Mouse (Mus musculus) kidney, postnatal 25 days (tissue): ENCODE measurements around the gene Spats1.
"Not testable (repeated sequence)": the region's sequence is repeated elsewhere in the genome, so short reads cannot be mapped to it uniquely, and the experiment has no call there.

Experiments
- DNase-seq, 2 experiments: peaks; one replicate each; pipeline ENCODE4 v3.0.0; 2021; ENCODE audit warnings: mixed read lengths in 2 of 2

Spats1 gene

DNA sequence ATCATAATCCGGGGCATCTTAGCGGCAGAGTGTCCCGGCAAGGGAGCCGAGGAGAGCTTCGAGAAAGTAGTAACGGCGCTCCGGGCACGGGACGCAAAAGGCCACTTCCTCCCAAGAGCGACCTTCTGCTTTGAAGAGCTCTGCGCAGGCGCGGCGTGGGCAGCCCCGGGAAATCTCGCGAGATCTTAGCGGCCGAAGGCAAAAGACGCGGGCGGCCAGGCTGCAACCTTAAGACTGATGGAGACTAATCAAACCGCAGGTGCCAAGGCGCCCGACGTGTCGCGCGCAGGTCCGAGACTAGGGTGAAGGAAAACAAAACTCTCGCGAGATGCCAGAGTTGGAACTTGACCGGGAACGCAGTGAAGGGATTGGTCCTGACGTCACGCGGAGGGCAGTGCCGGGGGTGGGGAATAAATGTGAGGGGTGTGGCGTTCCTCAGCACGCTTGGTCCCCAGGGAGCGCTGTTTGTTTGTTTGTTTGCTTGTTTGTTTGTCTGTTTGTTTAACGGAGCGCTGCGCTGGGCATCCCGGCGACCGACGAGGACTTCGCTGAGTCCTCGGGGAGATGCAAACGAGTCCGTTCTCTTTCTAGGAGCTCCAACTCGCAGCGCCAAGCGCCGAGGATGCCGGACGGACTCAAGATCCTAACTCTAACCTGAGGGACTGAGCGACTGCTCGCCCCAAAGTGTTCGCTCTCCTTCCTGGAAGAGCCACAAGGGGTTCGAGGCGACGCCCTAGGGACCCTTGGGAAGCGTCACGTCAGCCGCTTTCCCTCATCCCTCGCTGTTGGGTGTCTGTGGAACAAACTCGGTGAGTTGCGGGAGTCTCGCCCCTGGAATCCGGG lies 41.6 kb downstream of the Spats1 start, which contains the start of gene Cdc5l:
TSS of gene Cdc5l (minus strand) at position 319 of the 843 bp plus-strand sequence.
- DNase-seq: peak; percentile 98 to 99

DNA sequence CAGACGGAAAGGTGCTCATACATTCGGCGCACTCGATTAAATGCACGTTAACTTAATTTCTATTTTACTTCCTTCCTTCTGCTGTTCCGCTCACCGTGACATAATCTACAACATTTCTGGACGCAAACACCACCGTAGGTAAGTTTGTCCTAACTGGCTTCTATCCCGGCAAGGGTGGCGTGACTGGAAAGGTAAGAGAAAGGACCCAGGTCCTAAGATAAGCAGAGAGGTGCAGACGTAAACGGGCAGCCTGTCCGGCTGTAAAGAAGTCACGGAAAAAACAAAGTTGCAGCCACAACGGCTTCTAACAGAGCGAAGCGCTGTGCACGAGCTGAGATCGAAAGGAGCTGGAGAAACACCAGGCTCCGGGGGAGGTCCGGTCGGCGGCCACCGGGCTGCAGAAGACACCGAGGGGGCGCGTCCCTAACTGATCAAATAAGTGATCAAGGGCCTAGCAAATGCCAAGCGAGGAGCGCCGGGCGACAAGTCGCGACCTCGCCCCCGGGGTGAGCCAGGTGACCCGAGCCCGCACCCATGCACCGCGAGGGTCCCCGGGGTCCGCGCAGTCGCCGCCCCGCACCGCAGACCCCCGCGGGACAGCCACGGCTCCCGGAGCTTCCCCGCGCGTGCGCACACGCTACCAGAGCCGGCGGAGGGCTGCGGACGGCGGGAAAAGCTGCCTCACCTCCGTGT lies 42.4 kb downstream of the Spats1 start:
- no peak for DNase-seq

DNA sequence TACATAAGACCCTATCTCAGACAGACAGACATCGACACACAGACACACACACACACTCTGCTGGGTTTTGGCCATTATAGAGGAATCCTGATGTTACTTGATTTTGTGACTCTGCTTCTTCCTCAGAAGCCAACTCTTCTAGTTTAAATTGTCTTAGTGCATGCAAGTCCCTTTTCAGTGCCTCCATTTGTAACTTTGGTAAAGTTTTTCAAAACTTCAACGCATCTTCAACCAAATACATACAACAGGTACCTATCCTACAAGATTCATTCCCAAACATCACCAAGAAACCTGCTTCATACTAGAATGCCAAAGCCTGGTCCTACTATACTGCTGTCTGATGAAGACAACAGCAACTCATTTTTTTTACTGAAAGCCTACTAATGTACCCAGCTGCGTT lies 43.2 kb downstream of the Spats1 start:
- no peak for DNase-seq

DNA sequence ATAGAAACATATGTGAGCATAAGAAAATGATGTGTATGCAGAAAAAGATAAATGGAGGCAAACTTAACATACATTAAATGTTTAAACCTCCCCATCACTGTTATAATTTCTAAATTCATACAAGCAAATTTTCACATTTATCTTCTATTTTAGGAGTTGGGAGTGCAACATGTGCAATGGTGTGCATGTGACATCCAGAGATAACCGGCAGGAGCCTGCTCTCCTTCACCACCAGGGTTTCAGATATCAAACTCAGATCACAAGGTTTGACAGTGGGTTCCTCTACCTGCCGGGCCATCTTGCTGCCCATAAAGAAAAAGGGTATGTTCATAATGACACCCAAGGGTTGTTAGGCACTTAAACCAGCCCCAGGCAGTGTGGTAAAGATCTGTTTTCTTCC lies 57.8 kb downstream of the Spats1 start:
- DNase-seq: no peak

DNA sequence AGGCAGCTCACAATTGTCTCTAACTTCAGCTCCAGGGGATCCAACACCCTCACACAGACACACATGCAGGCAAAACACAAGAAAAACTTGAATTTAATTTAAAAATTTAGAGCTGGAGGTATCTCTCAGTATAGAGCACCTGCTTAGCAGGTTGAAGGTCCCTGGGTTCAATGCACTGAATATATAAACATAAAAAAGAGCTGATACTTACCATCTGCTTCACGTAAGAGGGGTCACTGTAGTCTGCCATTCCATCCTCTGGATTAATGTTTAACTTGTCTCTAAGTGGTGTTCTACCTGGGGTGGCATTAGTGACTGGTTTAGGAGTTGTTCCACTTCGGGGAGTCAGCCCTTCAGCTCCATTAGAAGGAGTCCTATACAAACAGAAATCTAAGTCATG lies 63.6 kb downstream of the Spats1 start:
- not testable (repeated sequence) for DNase-seq

DNA sequence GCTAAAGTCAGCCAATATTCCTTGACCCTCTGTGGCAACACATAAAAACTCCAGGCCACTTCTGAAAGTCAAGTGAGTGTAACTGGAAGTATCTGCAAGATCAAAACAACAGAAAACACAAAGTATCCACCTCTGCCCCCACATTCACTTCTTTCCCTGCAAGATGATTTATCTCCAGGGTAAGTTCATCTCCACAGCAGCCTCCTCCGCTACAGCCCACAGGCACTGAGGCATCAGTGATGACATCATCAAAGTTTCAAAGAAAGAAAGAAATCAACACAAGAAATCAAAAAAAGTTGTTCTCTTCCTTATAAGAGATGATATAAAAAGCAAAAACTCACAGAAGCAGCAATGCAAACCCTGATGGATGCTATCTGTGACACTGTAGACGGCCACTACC lies 66.5 kb downstream of the Spats1 start:
- DNase-seq: no peak

DNA sequence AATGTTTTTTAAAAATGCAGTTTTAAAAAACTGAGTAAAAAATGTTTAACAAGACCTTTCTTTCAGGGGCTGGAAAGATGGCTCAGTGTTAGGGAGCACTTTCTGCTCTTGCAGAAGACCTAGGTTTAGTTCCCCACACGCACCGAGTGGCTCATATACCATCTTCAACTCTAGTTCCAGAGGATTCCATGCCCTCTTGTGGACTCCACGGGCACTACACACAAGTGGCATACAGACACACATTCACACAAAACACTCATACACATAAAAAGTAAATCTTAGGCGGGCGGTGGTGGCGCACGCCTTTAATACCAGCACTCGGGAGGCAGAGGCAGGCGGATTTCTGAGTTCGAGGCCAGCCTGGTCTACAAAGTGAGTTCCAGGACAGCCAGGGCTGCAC lies 68.9 kb downstream of the Spats1 start:
- peak in 1 of 2 experiments; percentile 39 for DNase-seq

DNA sequence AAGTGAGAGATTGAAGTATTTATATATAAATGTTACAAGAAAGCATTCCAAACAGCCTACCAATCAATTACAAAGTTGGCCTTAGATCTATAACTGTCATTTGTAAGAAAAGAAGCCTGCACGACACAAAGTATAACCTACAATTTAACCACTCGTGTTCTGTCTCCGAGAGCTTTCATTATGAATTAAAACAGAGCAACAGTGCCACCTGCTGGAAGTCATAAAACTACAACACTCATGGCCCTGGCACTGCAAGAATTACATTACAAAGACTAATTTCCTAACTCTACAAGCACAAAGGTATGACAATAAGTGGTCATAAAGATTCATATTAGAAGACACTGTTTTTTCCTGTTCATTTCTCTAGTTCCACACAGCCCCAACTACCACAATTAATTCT lies 72.0 kb downstream of the Spats1 start:
- DNase-seq: peak; percentile 53 to 77

DNA sequence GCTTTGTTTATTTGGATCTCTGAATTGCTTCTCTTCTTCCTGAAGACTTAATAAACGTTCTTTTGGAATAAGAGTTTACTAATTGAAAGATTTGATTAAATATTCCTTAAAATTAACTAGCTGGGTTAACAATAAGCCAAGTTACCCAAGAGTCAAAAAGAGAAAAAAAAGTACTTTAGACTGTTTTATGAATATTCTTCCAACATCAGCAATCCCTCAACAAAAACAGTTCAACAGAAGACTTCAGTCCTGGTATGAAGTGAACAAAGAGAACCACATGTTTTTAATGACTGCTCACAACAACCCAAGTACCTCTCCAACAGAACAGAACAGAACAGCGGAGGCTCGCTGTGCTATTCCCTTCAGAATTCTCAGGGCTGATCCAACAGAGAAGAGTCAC lies 72.6 kb downstream of the Spats1 start:
- no peak for DNase-seq

DNA sequence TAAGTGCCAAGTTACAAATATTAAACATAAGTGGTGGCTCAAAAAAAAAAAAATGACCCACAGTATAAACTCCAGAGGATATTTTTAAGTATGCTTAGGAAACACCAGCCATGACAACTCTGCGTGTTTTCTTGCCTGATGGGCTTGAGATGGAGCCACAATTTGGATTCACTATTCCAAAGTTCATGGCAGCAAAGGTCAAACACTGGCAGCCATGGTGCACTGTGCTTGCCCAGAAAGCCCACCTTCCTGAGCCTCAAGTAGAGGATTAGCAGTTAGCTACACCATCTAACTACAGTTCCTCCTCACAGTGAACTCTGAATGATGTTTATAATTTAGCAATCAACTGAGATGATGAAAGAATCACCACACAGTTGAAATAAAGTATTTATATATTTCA lies 73.1 kb downstream of the Spats1 start:
- peak; percentile 29 to 62 for DNase-seq

DNA sequence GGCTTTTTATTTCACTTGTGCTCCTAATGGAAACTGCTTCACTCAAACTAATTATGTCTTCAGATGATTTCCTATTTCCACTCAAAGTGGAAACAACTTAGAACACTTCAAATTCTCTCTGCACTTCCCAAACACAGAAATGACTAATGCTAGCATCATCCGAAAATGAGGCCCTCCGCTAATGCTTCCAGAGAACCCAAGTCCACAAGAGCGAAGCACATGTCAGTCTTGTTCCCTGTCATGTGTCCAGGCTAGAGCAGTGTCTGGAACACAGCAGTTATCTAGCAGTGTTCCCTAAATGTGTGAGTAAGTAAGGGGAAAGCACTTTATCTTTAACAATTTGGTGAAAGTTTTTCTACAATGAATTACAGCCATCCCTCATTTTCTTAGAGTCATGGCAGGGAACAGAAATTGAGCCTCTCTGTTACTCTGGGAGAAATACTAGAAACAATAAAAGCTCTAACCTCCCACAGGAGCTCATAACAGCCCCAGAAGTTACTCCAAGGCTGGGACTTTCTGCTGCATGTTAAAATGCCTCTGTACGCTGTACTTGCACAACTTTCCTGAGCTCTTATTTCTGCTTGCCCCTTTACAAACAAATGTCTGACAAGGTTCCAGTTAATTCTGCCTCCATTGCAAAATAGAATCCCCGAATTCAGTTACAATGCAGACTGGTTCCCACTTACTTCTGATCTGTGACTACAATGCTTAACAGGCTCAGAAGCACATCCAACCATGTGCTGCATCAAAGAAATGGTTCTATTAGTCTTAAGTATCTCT lies 73.9 kb downstream of the Spats1 start:
- no peak for DNase-seq

DNA sequence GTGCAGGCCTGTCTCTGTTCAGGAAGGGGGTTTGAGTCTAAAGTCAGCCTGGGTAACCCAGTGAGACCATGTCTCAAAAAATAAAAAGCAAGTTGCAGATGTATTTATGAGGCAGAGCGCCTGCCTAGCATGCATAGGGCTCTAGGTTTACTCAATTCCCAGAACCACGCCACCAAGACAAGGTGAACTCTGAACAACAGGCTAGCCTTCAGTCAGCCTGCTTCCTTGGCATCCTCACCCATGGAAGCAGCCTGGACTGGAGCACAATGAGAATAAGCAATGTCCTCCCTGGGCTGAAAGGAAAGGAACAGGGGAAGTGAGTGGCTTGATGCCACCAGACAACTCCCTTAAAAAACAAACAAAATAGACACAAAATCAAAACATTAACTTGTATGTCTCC lies 77.2 kb downstream of the Spats1 start:
- no peak for DNase-seq

DNA sequence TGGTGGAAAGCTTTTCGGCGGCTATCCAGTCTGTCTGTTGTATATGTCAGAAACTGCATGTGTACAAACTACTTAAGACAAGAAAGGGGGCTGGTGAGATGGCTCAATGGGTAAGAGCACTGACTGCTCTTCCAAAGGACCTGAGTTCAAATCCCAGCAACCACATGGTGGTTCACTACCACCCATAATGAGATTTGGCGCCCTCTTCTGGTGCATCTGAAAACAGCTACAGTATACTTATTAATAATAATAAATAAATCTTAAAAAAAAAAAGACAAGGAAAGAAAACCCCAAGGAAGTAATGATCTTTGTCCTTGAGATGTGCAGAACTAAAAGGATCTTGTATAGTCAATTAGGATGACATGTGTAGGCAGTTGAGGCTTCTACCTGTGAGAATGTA lies 77.7 kb downstream of the Spats1 start:
- peak in 1 of 2 experiments; percentile 29 for DNase-seq

DNA sequence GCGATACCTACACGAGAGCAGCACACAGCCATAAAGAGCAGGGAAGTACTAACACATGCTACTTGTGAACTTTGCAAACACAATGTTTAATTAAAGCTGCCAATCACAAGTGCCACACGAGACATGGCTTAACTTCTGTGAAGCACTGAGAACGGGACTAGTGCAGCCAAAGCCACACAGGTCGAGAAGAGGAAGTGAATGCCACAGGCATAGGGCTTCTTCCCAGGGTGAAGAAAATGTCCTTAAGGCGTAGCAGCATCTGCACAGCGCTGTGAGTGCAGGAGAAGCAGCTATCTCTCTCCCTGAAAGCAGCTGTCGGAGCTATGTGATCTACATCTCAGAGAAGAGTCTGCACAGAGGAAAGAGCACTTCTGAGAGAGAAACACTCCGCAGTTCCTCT lies 80.6 kb downstream of the Spats1 start:
- DNase-seq: no peak

DNA sequence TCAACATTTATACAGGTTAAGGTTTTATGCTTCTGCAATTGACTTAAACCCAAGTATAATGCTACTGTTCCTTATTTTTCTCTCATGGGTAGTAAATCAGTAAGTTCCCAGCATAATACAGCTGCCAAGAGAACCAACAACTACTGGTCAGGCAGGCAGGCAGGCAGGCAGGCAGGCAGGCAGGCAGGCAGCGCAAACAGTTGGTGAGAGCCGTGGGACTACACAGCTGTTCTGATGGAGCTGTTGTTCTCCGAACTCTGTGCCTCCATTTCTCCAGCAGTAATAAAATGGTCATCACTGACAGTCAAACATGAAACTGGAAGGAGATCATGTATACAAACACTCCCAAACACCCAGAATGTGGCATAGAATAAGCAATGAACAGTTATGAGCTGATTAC lies 81.5 kb downstream of the Spats1 start:
- DNase-seq: no peak
